Mouse (Mus musculus) adipose tissue, adult 10 weeks (tissue): ENCODE data around the gene Zfp953. TPM values are rescaled to one million over a fixed set of nuclear protein-coding genes. Genes with fewer than 3 reads are reported as not detected.

Experiments
- polyA plus RNA-seq: library from polyadenylated mRNA; stranded (reverse); fragments of 350-450 nt; fragmentation: Illumina TruSeq; extraction: RNeasy Lipid Tissue Mini Kit (QIAGEN cat#74804); gene quantifications from one replicate; pipeline ENCODE4 v1.2.3, GENCODE M21; 2014; ENCODE audit warnings: low read depth, low replicate concordance

Zfp953 gene
- polyA plus RNA-seq = 2.4 TPM

GRCm38 (mm10) chr13:67360131-67360744 lies at the start of gene Zfp953, which contains the start of gene Gm28044:
Zfp953 (minus strand) TSS chr13:67360605.
Gm28044 (minus strand) TSS chr13:67360536.

GRCm38 (mm10) chr13:67399183-67399903 lies 38.9 kb upstream of the Zfp953 start, which contains the start of gene Zfp429:
Zfp429 (minus strand) TSS chr13:67399819.

GRCm38 (mm10) chr13:67375050-67375911 lies 14.9 kb upstream of the Zfp953 start, which contains the start of the genes Gm28041 and Zfp456:
Gm28041 (minus strand) TSS chr13:67375733.
Zfp456 (minus strand) TSS chr13:67375810.

GRCm38 (mm10) chr13:67332019-67332724 lies 28.2 kb downstream of the Zfp953 start, which contains the start of gene Zfp595:
Zfp595 (minus strand) TSS chr13:67332570.

DNA sequence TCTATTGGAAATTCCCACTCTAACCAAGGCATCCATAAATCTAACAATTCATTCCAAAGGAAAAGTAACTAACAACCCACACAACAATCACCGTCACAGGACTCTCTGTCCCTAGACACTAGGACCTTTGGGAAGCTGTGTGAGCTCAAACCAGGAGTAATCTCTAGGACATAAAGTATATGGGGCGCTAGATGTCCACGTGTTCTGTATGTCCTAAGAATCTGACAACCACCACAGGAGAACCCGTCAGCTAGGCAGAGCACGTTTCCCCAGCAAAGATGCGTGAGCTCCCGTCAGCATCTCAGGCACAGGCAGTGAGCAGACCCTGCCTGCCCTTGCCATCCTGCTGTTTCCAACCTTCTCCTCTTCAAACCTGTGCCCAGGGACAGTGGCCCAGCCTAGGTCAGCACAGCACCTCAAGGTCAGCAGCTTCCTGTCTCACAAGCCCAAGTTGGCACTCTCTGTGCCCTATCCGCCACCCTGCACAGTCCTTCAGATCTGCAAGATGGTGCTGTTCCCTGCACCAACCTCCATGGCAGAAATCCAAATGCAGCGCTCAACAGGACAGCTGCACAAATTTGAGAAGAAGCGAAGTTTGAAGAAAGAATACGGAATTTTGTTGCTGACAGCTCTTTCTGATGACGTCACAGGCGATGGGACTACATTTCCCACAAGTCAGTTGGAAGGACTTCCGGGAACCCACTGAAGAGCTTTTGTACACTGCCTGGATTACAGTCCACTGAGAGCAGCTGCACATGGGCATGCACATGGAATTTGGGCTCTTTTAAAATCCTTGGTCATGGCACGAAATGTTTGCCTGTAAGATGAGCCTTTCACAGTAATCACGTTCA lies 54.4 kb downstream of the Zfp953 start, which contains the start of gene Zfp457:
Gene Zfp457 (minus strand): TSS at position 664 of the 851 bp plus-strand sequence.

Other genes starting within 250 kb of the Zfp953 start
- gene Rslcan18, start 244.3 kb downstream of the Zfp953 start, polyA plus RNA-seq = 0.84 TPM
- 3.8 TPM for gene Zfp759, start 238.9 kb downstream of the Zfp953 start, polyA plus RNA-seq
- gene Rsl1, start 187.4 kb downstream of the Zfp953 start, polyA plus RNA-seq = 4.8 TPM
- 2.4 TPM for gene Zfp455, start 166.1 kb downstream of the Zfp953 start, polyA plus RNA-seq
- gene Zfp458, start 82.1 kb downstream of the Zfp953 start, polyA plus RNA-seq = 6.5 TPM
- gene Zfp457, start 54.1 kb downstream of the Zfp953 start, polyA plus RNA-seq = 2.6 TPM
- 4.2 TPM for gene Zfp595, start 28.0 kb downstream of the Zfp953 start, polyA plus RNA-seq
- not detected for gene Gm28044, start 69 bp downstream of the Zfp953 start, polyA plus RNA-seq
- 0.48 TPM for gene Gm28041, start 15.1 kb upstream of the Zfp953 start, polyA plus RNA-seq
- gene Zfp456, start 15.2 kb upstream of the Zfp953 start, polyA plus RNA-seq = 1.4 TPM
- 6.1 TPM for gene Zfp429, start 39.2 kb upstream of the Zfp953 start, polyA plus RNA-seq
- gene Zfp459, start 60.8 kb upstream of the Zfp953 start, polyA plus RNA-seq = 1.4 TPM
- gene Zfp874a, start 91.0 kb upstream of the Zfp953 start, polyA plus RNA-seq = 9.8 TPM
- 7.1 TPM for gene Zfp874b, start 123.7 kb upstream of the Zfp953 start, polyA plus RNA-seq
- 7.5 TPM for gene Zfp58, start 139.9 kb upstream of the Zfp953 start, polyA plus RNA-seq
- gene Gm26965, start 165.5 kb upstream of the Zfp953 start, polyA plus RNA-seq = not detected
- gene Zfp87, start 165.6 kb upstream of the Zfp953 start, polyA plus RNA-seq = 16.9 TPM
- 5.2 TPM for gene Zfp748, start 193.2 kb upstream of the Zfp953 start, polyA plus RNA-seq
- 5.3 TPM for gene Zfp729b, start 249.1 kb upstream of the Zfp953 start, polyA plus RNA-seq